Mouse (Mus musculus) skeletal muscle tissue, postnatal 0 days (tissue): ENCODE measurements around the gene Cys1. TPM values are rescaled to one million over a fixed set of nuclear protein-coding genes. Genes with fewer than 3 reads are reported as not detected.

Source experiments
- polyA plus RNA-seq: library from polyadenylated mRNA; unstranded; fragments of >200 nt; fragmentation: Nextera tagmentation; extraction: Ambion mirVana; gene quantifications from 2 replicates; pipeline ENCODE4 v1.2.1, GENCODE M21; 2015

Gene Cys1
- polyA plus RNA-seq: 4.0 and 4.8 TPM in 2 replicates

DNA sequence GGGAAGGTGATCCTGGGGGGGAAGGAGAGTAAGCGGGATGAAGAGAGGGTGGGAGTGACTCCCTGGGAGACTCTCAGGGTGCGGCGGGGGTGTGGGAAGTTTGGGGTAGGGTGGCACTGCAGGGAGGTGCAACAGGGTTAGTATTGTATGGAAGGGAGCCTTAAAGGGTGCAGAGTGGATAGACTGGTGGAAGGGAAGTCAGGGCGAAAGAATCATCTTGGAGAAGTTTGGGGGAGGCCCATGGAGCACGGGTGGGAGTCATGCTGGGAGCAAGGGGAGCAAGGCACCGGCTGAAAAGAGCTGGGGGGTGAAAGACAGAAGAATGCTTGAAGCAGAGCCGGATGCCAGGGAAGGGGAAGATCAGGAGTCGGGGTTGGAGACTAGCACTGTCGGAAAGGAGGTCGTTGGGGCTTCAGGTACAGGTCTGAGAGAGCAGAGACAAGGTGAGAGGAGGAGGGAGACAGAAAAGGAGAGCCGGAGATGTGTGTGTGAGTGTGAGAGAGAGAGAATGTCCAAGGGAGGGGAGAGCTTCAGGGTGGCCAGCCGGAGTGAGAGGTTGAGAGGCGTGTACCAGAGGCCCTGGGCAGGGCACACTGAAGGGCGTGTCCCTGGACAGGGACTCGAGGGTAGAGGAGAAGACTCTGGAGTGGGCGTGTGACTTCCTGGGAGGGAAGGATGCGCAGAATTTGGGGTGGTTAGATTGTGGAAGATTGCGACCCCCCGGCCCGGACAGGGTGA is at the start of gene Cys1:
Cys1 (minus strand) TSS at position 528 of the 738 bp plus-strand sequence.

DNA sequence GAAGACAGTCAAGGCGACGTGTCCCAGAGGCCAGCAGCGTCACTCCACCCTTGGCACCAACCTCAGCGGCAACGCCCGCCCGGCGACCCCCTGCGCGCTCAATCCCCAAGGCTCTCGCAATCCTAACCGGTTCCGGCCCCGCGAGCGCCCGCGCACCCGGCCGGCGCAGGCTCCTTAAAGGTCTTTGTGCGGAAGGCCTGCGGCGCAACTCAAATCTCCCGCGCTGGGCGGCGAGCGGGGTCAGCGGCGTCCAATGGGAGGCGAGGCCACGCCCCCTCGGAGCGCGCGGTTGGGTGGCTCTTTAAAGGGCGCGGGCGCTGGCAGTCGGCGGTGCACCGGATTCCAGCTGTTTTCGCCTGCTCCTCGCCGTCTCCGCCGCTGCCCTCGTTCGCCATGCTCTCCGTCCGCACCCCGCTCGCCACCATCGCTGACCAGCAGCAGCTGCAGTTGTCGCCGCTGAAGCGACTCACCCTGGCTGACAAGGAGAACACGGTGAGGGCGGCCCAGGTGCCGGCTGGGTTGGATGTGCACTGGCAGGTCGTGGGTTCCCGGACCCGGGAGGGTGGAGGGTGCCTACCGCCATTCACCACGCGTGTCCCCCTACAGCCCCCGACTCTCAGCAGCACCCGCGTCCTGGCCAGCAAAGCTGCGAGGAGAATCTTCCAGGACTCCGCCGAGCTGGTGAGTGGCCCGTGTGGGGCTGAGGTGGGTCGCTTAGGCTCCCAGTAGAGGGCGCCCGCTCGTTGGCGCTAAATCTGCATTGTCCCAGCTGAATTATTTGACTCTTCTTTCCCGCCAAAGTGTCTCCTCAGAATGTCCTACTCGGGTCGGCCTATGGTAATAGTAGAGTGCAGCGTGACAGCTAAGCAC is 26.6 kb upstream of the Cys1 start, which contains the start of gene Rrm2:
Rrm2 (plus strand) TSS at position 288 of the 870 bp plus-strand sequence.

DNA sequence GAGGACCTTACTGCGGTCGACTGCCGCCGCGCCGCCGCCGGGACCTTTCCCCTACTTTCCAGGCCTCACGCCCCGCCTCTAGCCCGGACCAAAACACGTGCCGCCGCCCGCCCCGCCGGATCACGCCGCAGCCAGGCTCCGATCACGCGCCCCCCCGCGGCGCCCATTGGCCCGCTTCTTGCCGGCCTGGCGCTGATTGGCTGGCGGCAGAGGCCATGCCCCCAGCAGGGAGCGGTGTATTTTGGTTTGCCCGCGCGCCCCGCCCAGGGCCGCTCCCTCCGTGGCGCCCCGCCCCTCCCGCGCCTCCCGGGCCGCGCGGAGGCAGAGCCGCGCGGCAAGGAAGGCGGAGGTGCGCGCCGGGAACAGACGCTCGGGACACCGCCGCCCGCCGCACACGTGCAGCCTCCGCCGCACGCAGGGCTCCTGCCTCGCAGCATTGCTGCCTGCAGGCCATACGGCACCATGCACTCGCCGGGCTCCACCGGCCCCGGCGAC is 30.5 kb downstream of the Cys1 start, which contains the start of gene Klf11:
Klf11 (plus strand) TSS at position 212 of the 495 bp plus-strand sequence.

Other genes with a start within 250 kb of the Cys1 start
- gene Taf1b, start 183.5 kb downstream of the Cys1 start, polyA plus RNA-seq: 10.7 and 11.9 TPM in 2 replicates
- gene Grhl1, start 109.5 kb downstream of the Cys1 start, polyA plus RNA-seq: 0.29 and 1.1 TPM in 2 replicates
- gene Klf11, start 30.5 kb downstream of the Cys1 start, polyA plus RNA-seq: 13.3 and 15.9 TPM in 2 replicates
- 25.7 and 35.9 TPM in 2 replicates for gene Rrm2, start 26.4 kb upstream of the Cys1 start, polyA plus RNA-seq
- gene Mboat2, start 149.1 kb upstream of the Cys1 start, polyA plus RNA-seq: 20.7 and 22.5 TPM in 2 replicates